Mouse (Mus musculus) embryonic fibroblast, embryonic 13.5 days (primary cell): ENCODE measurements around the gene Dync1li1.

ENCODE experiments used
- CTCF ChIP-seq: IDR thresholded peaks from 2 replicates; pipeline ENCODE4 v1.5.1; 2011; ENCODE audit warnings: mild to moderate bottlenecking, control low read depth, low read length, moderate library complexity, borderline replicate concordance; ENCODE audit not compliant: insufficient read depth
- POLR2A ChIP-seq: IDR thresholded peaks from 2 replicates; pipeline ENCODE4 v1.6.1; 2011; ENCODE audit warnings: low read depth, mild to moderate bottlenecking, control low read depth, low read length, moderate library complexity

GRCm38 (mm10) chr9:114707805-114708204, 19.2 kb downstream of the Dync1li1 start:
- TF ChIP-seq POLR2A (no peak), CTCF (no peak)
